Mouse (Mus musculus) myocyte (in vitro differentiated cells): Measurements from ENCODE around the gene St3gal3.

ENCODE experiments used
- CEBPB ChIP-seq: IDR thresholded peaks from 2 replicates; pipeline ENCODE4 v1.6.1; 2011; ENCODE audit warnings: mild to moderate bottlenecking, moderate library complexity; ENCODE audit not compliant: poor library complexity, insufficient read depth, severe bottlenecking
- E2F4 ChIP-seq: IDR thresholded peaks from one replicate; pipeline ENCODE4 v1.6.1; 2011; ENCODE audit warnings: mild to moderate bottlenecking, control low read depth, moderate library complexity; ENCODE audit not compliant: insufficient read depth
- MAX ChIP-seq: IDR thresholded peaks from one replicate; pipeline ENCODE4 v1.6.1; 2011; ENCODE audit warnings: low read depth, mild to moderate bottlenecking, control low read depth
- MYOG ChIP-seq, 3 experiments: IDR thresholded peaks; one replicate each; pipeline ENCODE4 v1.6.1; 2011; ENCODE audit warnings: control low read depth in 2 of 3, low read depth in 2 of 3, mild to moderate bottlenecking in 2 of 3; ENCODE audit not compliant: insufficient read length in 2 of 3, control insufficient read depth in 1 of 3, insufficient read depth in 1 of 3
- POLR2A ChIP-seq: IDR thresholded peaks from one replicate; pipeline ENCODE4 v1.6.1; 2011; ENCODE audit warnings: low read depth, mild to moderate bottlenecking, control low read depth, moderate library complexity; ENCODE audit not compliant: insufficient read length
- POLR2AphosphoS2 ChIP-seq: IDR thresholded peaks from one replicate; pipeline ENCODE4 v1.6.1; 2011; ENCODE audit warnings: low read depth, control low read depth; ENCODE audit not compliant: insufficient read length
- REST ChIP-seq: IDR thresholded peaks from one replicate; pipeline ENCODE4 v1.6.1; 2011; ENCODE audit warnings: mild to moderate bottlenecking, control low read depth, moderate library complexity; ENCODE audit not compliant: insufficient read depth, insufficient read length
- TCF12 ChIP-seq: IDR thresholded peaks from one replicate; pipeline ENCODE4 v1.6.1; 2011; ENCODE audit warnings: mild to moderate bottlenecking, control low read depth; ENCODE audit not compliant: poor library complexity, insufficient read depth, severe bottlenecking
- TCF3 ChIP-seq: IDR thresholded peaks from one replicate; pipeline ENCODE4 v1.6.1; 2011; ENCODE audit warnings: low read depth, control low read depth; ENCODE audit not compliant: insufficient read length
- USF1 ChIP-seq: IDR thresholded peaks from one replicate; pipeline ENCODE4 v1.6.1; 2011; ENCODE audit warnings: low read depth, mild to moderate bottlenecking, control low read depth, moderate library complexity

DNA sequence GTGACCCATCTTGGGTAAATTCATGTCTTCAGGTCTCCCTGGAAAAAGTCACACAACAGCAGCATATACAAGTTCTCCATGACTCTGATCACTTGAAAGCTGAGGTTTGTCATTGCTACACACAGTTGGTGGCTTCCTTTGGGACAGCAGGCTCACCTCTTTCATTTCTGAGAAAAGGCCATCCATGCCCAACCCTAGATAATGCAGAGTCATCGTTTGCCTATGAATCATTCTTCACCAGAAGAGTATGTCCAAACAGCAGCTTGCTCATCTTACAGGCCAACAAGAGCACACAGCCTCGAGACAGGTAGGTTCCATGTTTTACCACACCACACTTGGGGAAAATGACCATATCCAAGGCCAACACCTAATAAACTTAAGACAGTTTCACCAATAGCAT, 45.9 kb downstream of the St3gal3 start:
- no peak for TF ChIP-seq POLR2AphosphoS2
- no peak for TF ChIP-seq POLR2A
- no peak for TF ChIP-seq REST
- no peak for TF ChIP-seq MYOG (IDR thresholded peaks at IDR 0.05; ENCODE audit: control insufficient read depth in 1 of 3, insufficient read depth in 1 of 3, insufficient read length in 2 of 3, low read depth in 2 of 3)
- TF ChIP-seq TCF12, result no peak
- TF ChIP-seq E2F4, result no peak
- no peak for TF ChIP-seq USF1
- no peak for TF ChIP-seq CEBPB
- no peak for TF ChIP-seq MAX
- no peak for TF ChIP-seq TCF3
